Mouse (Mus musculus) spleen, postnatal 4 days (tissue): ENCODE data around the gene Add3.

ENCODE experiments used
- DNase-seq, 2 experiments: peaks; one replicate each; pipeline ENCODE4 v3.0.0; 2022; ENCODE audit warnings: low spot score in 2 of 2

Gene Add3

GRCm38 (mm10) chr19:53140044-53140803 lies at the start of gene Add3:
Gene Add3 (plus strand): TSS chr19:53140443.
- peak in 1 of 2 experiments; percentile 72 for DNase-seq

GRCm38 (mm10) chr19:53090677-53091076 lies 49.6 kb upstream of the Add3 start:
- no peak for DNase-seq

GRCm38 (mm10) chr19:53092251-53092650 lies 48.0 kb upstream of the Add3 start:
- no peak for DNase-seq

- DNase-seq, result no peak
Observed at GRCm38 (mm10) chr19:53093294-53093693, 46.9 kb upstream of the Add3 start.

GRCm38 (mm10) chr19:53094684-53095083 lies 45.6 kb upstream of the Add3 start:
- DNase-seq, result no peak

- DNase-seq, result no peak
Observed at GRCm38 (mm10) chr19:53101374-53102300, 38.6 kb upstream of the Add3 start.

- peak in 1 of 2 experiments; percentile 25 for DNase-seq
Observed at GRCm38 (mm10) chr19:53105374-53106090, 34.7 kb upstream of the Add3 start.

GRCm38 (mm10) chr19:53106952-53107351 lies 33.3 kb upstream of the Add3 start:
- peak in 1 of 2 experiments; percentile 28 for DNase-seq

GRCm38 (mm10) chr19:53107361-53108247 lies 32.6 kb upstream of the Add3 start:
- no peak for DNase-seq

- DNase-seq, result no peak
Observed at GRCm38 (mm10) chr19:53111996-53112590, 28.1 kb upstream of the Add3 start.

- peak in 1 of 2 experiments; percentile 25 for DNase-seq
Observed at GRCm38 (mm10) chr19:53119255-53119795, 20.9 kb upstream of the Add3 start.

GRCm38 (mm10) chr19:53120483-53120882 lies 19.8 kb upstream of the Add3 start:
- DNase-seq, result no peak

GRCm38 (mm10) chr19:53122641-53123241 lies 17.5 kb upstream of the Add3 start:
- DNase-seq, result no peak

- no peak for DNase-seq
Observed at GRCm38 (mm10) chr19:53123301-53123700, 16.9 kb upstream of the Add3 start.

GRCm38 (mm10) chr19:53125679-53126078 lies 14.6 kb upstream of the Add3 start:
- DNase-seq, result no peak

GRCm38 (mm10) chr19:53126546-53126945 lies 13.7 kb upstream of the Add3 start:
- DNase-seq, result no peak

GRCm38 (mm10) chr19:53127320-53128291 lies 12.6 kb upstream of the Add3 start:
- no peak for DNase-seq

- no peak for DNase-seq
Observed at GRCm38 (mm10) chr19:53128494-53129337, 11.5 kb upstream of the Add3 start.
